Comparison of ENCODE assay signal across 17 mouse cellular contexts in the genomic region with DNA sequence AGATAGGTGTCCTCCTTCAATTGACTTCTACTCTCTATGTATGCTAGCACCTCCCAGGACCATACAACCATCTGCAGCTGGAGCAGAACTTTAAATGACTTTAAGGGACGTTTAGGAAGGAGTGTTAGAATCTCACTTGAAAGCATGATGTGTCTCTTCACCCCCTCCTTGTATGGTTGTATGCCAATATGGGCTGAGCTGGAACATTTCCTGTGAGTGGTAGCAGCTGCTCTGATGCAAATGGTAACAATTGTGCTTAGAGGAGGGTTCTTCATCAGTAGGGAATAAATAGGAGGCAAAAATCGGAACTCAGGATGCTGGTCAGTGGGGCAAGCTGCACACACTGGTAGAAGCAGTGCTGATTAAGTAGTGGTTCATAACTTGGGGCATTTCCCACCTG.
"Had no signal": no experiment of that assay in that cellular context is flagged by ENCODE, and none has a peak within 500 bp of the region (broad histone marks: within the 10 kb centered on the region; RNA-seq: fewer than 3 reads in every experiment).

No protein-coding gene starts in this region.

- H3K9ac ChIP-seq: liver, embryonic 15.5 days; liver, postnatal 0 days; lung, embryonic 14.5 days; midbrain, embryonic 13.5 days; midbrain, embryonic 15.5 days; neural tube, embryonic 12.5 days; stomach, embryonic 15.5 days had no signal

- DNase-seq: liver, postnatal 0 days; lung, embryonic 14.5 days; lung, postnatal 14 days; lung, postnatal 36 days; right cerebral cortex, postnatal 14 days; thymus, adult 18-20 months; thymus, postnatal 14 days; thymus, postnatal 36 days had no signal

- H3K4me1 ChIP-seq: liver, embryonic 15.5 days; megakaryocyte, embryonic 14.5 days; midbrain, embryonic 15.5 days; neural tube, embryonic 12.5 days; stomach, embryonic 15.5 days had no signal

- H3K36me3 ChIP-seq: liver, embryonic 15.5 days; midbrain, embryonic 13.5 days; midbrain, embryonic 15.5 days; neural tube, embryonic 12.5 days; stomach, embryonic 15.5 days had no signal

- H3K9me3 ChIP-seq: liver, embryonic 15.5 days; megakaryocyte, embryonic 14.5 days; midbrain, embryonic 13.5 days; midbrain, embryonic 15.5 days; neural tube, embryonic 12.5 days; stomach, embryonic 15.5 days had no signal

- H3K4me2 ChIP-seq: liver, embryonic 15.5 days; lung, embryonic 14.5 days; midbrain, embryonic 11.5 days; midbrain, embryonic 13.5 days; midbrain, embryonic 15.5 days; neural tube, embryonic 12.5 days; stomach, embryonic 15.5 days had no signal

- H3K4me3 ChIP-seq: liver, embryonic 15.5 days; megakaryocyte, embryonic 14.5 days; midbrain, embryonic 13.5 days; midbrain, embryonic 15.5 days; neural tube, embryonic 12.5 days; stomach, embryonic 15.5 days had no signal

- H3K27ac ChIP-seq: liver, embryonic 15.5 days; macrophage; midbrain, embryonic 13.5 days; midbrain, embryonic 15.5 days; neural tube, embryonic 12.5 days; stomach, embryonic 15.5 days; stomach, postnatal 0 days had no signal

- H3K27me3 ChIP-seq: liver, embryonic 15.5 days; megakaryocyte, embryonic 14.5 days; midbrain, embryonic 13.5 days; midbrain, embryonic 15.5 days; neural tube, embryonic 12.5 days; stomach, embryonic 15.5 days had no signal

- ATAC-seq: liver, postnatal 0 days; midbrain, embryonic 13.5 days; midbrain, embryonic 15.5 days had no signal
